Mouse (Mus musculus) liver (tissue): ENCODE data around the gene Cdk11b.
A peak's percentile ranks its signal among the peaks of the same experiment; 100 is the strongest.
"Not testable (repeated sequence)": the region's sequence is repeated elsewhere in the genome, so short reads cannot be mapped to it uniquely, and the experiment has no call there.

Experiments used
- DNase-seq: peaks from one replicate; pipeline ENCODE4 v3.0.0-alpha.2; 2020; ENCODE audit warnings: mixed read lengths

Cdk11b gene

GRCm38 (mm10) chr4:155606825-155607224 is 17.8 kb upstream of the Cdk11b start:
- no peak for DNase-seq

- DNase-seq: no peak
Measured at GRCm38 (mm10) chr4:155611860-155612259, 12.8 kb upstream of the Cdk11b start.

GRCm38 (mm10) chr4:155613264-155613663 is 11.4 kb upstream of the Cdk11b start:
- DNase-seq: no peak

GRCm38 (mm10) chr4:155618321-155618720 is 6.3 kb upstream of the Cdk11b start:
- DNase-seq: no peak

GRCm38 (mm10) chr4:155630267-155630666 is 5.6 kb downstream of the Cdk11b start:
- DNase-seq: no peak

GRCm38 (mm10) chr4:155635766-155636499 is 11.3 kb downstream of the Cdk11b start:
- DNase-seq: no peak

GRCm38 (mm10) chr4:155643531-155643930 is 18.9 kb downstream of the Cdk11b start:
- DNase-seq: no peak

- not testable (repeated sequence) for DNase-seq
Measured at GRCm38 (mm10) chr4:155645308-155645707, 20.7 kb downstream of the Cdk11b start, which contains the start of gene Gm10563. Gm10563 (minus strand) TSS chr4:155645408.

GRCm38 (mm10) chr4:155645721-155646120 is 21.1 kb downstream of the Cdk11b start:
- no peak for DNase-seq

GRCm38 (mm10) chr4:155649355-155649754 is 24.7 kb downstream of the Cdk11b start:
- DNase-seq: no peak

GRCm38 (mm10) chr4:155651553-155652269 is 27.1 kb downstream of the Cdk11b start:
- DNase-seq: no peak

GRCm38 (mm10) chr4:155652283-155653085 is 27.8 kb downstream of the Cdk11b start:
- no peak for DNase-seq

GRCm38 (mm10) chr4:155653086-155653450 is 28.4 kb downstream of the Cdk11b start, which contains the start of gene Mmp23:
Mmp23 (minus strand) TSS chr4:155653384.
- peak; percentile 51 for DNase-seq

GRCm38 (mm10) chr4:155653451-155654182 is 29.0 kb downstream of the Cdk11b start:
- DNase-seq: no peak

- DNase-seq: no peak
Measured at GRCm38 (mm10) chr4:155654183-155654455, 29.5 kb downstream of the Cdk11b start.

GRCm38 (mm10) chr4:155654456-155655298 is 30.0 kb downstream of the Cdk11b start:
- DNase-seq: peak; percentile 68

GRCm38 (mm10) chr4:155656214-155656751 is 31.6 kb downstream of the Cdk11b start:
- DNase-seq: no peak

- DNase-seq: no peak
Measured at GRCm38 (mm10) chr4:155658961-155659360, 34.3 kb downstream of the Cdk11b start.

GRCm38 (mm10) chr4:155660641-155661040 is 36.0 kb downstream of the Cdk11b start:
- DNase-seq: no peak

GRCm38 (mm10) chr4:155666903-155667302 is 42.2 kb downstream of the Cdk11b start:
- DNase-seq: no peak
